Mouse (Mus musculus): Measurements from ENCODE around the gene Olfr1043. TPM values are rescaled to one million over a fixed set of nuclear protein-coding genes. Genes with fewer than 3 reads are reported as not detected.
"Not testable (repeated sequence)": the region's sequence is repeated elsewhere in the genome, so short reads cannot be mapped to it uniquely, and the experiment has no call there.

The Olfr1043 gene
- polyA plus RNA-seq (2012; rRNA removed): not detected in 2 replicates

GRCm38 (mm10) chr2:86167422-86167821, at the start of gene Olfr1043:
Gene Olfr1043, minus strand, starts transcription at chr2:86167522.
- TF ChIP-seq POLR2A (IDR thresholded peaks at IDR 0.05; ENCODE audit: borderline replicate concordance, extremely low read depth, insufficient read depth, insufficient read length, poor library complexity, severe bottlenecking) (no peak), CTCF (IDR thresholded peaks at IDR 0.05; ENCODE audit: borderline replicate concordance, extremely low read depth, insufficient read depth, insufficient read length) (no peak)

GRCm38 (mm10) chr2:86202909-86203308, 35.6 kb upstream of the Olfr1043 start, which contains the start of gene Olfr1045:
Gene Olfr1045, minus strand, starts transcription at chr2:86203009.
- no peak for TF ChIP-seq CTCF (IDR thresholded peaks at IDR 0.05; ENCODE audit: borderline replicate concordance, extremely low read depth, insufficient read depth, insufficient read length)
- no peak for TF ChIP-seq POLR2A (IDR thresholded peaks at IDR 0.05; ENCODE audit: borderline replicate concordance, extremely low read depth, insufficient read depth, insufficient read length, poor library complexity, severe bottlenecking)

More at GRCm38 (mm10) chr2:86167422-86167821, at the start of gene Olfr1043:
- DNase-seq (ENCODE audit: low read depth): no peak

GRCm38 (mm10) chr2:86195863-86196262, 28.5 kb upstream of the Olfr1043 start:
- DNase-seq (ENCODE audit: low read depth): no peak
- TF ChIP-seq POLR2A (IDR thresholded peaks at IDR 0.05; ENCODE audit: borderline replicate concordance, extremely low read depth, insufficient read depth, insufficient read length, poor library complexity, severe bottlenecking) (no peak), CTCF (IDR thresholded peaks at IDR 0.05; ENCODE audit: borderline replicate concordance, extremely low read depth, insufficient read depth, insufficient read length) (no peak)

More at GRCm38 (mm10) chr2:86202909-86203308, 35.6 kb upstream of the Olfr1043 start, which contains the start of gene Olfr1045:
- no peak for DNase-seq (ENCODE audit: low read depth)

- DNase-seq (ENCODE audit: low read depth): no peak
- TF ChIP-seq POLR2A (IDR thresholded peaks at IDR 0.05; ENCODE audit: borderline replicate concordance, extremely low read depth, insufficient read depth, insufficient read length, poor library complexity, severe bottlenecking) (no peak), CTCF (IDR thresholded peaks at IDR 0.05; ENCODE audit: borderline replicate concordance, extremely low read depth, insufficient read depth, insufficient read length) (no peak)
Observed at GRCm38 (mm10) chr2:86185583-86185982, 18.3 kb upstream of the Olfr1043 start, which contains the start of gene Olfr52. Gene Olfr52, minus strand, starts transcription at chr2:86185683.

GRCm38 (mm10) chr2:86179950-86180349, 12.6 kb upstream of the Olfr1043 start:
- TF ChIP-seq POLR2A (IDR thresholded peaks at IDR 0.05; ENCODE audit: borderline replicate concordance, extremely low read depth, insufficient read depth, insufficient read length, poor library complexity, severe bottlenecking) (no peak), CTCF (IDR thresholded peaks at IDR 0.05; ENCODE audit: borderline replicate concordance, extremely low read depth, insufficient read depth, insufficient read length) (no peak)
- DNase-seq (ENCODE audit: low read depth): no peak

GRCm38 (mm10) chr2:86177720-86178119, 10.4 kb upstream of the Olfr1043 start, which contains the start of gene Olfr1044:
Gene Olfr1044, minus strand, starts transcription at chr2:86177820.
- TF ChIP-seq CTCF (IDR thresholded peaks at IDR 0.05; ENCODE audit: borderline replicate concordance, extremely low read depth, insufficient read depth, insufficient read length) (no peak), POLR2A (IDR thresholded peaks at IDR 0.05; ENCODE audit: borderline replicate concordance, extremely low read depth, insufficient read depth, insufficient read length, poor library complexity, severe bottlenecking) (no peak)
- no peak for DNase-seq (ENCODE audit: low read depth)

GRCm38 (mm10) chr2:86175422-86175821, 8.1 kb upstream of the Olfr1043 start:
- DNase-seq (ENCODE audit: low read depth): not testable (repeated sequence)

- no peak for DNase-seq (ENCODE audit: low read depth)
Observed at GRCm38 (mm10) chr2:86161738-86162137, 5.6 kb downstream of the Olfr1043 start, which contains the start of gene Olfr1042. Gene Olfr1042, minus strand, starts transcription at chr2:86161838.

GRCm38 (mm10) chr2:86146632-86147031, 20.7 kb downstream of the Olfr1043 start, which contains the start of gene Olfr1040:
Gene Olfr1040, minus strand, starts transcription at chr2:86146732.
- TF ChIP-seq POLR2A (IDR thresholded peaks at IDR 0.05; ENCODE audit: borderline replicate concordance, extremely low read depth, insufficient read depth, insufficient read length, poor library complexity, severe bottlenecking): no peak
- TF ChIP-seq CTCF (IDR thresholded peaks at IDR 0.05; ENCODE audit: borderline replicate concordance, extremely low read depth, insufficient read depth, insufficient read length): no peak
- no peak for DNase-seq (ENCODE audit: low read depth)

More at GRCm38 (mm10) chr2:86161738-86162137, 5.6 kb downstream of the Olfr1043 start, which contains the start of gene Olfr1042:
- TF ChIP-seq CTCF (IDR thresholded peaks at IDR 0.05; ENCODE audit: borderline replicate concordance, extremely low read depth, insufficient read depth, insufficient read length) (no peak), POLR2A (IDR thresholded peaks at IDR 0.05; ENCODE audit: borderline replicate concordance, extremely low read depth, insufficient read depth, insufficient read length, poor library complexity, severe bottlenecking) (no peak)

GRCm38 (mm10) chr2:86135828-86136227, 31.5 kb downstream of the Olfr1043 start, which contains the start of gene Olfr1039:
Gene Olfr1039, minus strand, starts transcription at chr2:86135928.
- no peak for DNase-seq (ENCODE audit: low read depth)
- TF ChIP-seq CTCF (IDR thresholded peaks at IDR 0.05; ENCODE audit: borderline replicate concordance, extremely low read depth, insufficient read depth, insufficient read length): no peak
- no peak for TF ChIP-seq POLR2A (IDR thresholded peaks at IDR 0.05; ENCODE audit: borderline replicate concordance, extremely low read depth, insufficient read depth, insufficient read length, poor library complexity, severe bottlenecking)

Other genes with a start within 250 kb of the Olfr1043 start
- gene Olfr1026, start 246.0 kb downstream of the Olfr1043 start, polyA plus RNA-seq (2012; rRNA removed): not detected in 2 replicates
- not detected in 2 replicates for gene Olfr1028, start 217.1 kb downstream of the Olfr1043 start, polyA plus RNA-seq (2012; rRNA removed)
- gene Olfr1029, start 193.6 kb downstream of the Olfr1043 start, polyA plus RNA-seq (2012; rRNA removed): not detected in 2 replicates
- not detected in 2 replicates for gene Olfr1030, start 188.2 kb downstream of the Olfr1043 start, polyA plus RNA-seq (2012; rRNA removed)
- not detected in 2 replicates for gene Olfr1031, start 177.2 kb downstream of the Olfr1043 start, polyA plus RNA-seq (2012; rRNA removed)
- gene Olfr1032, start 162.0 kb downstream of the Olfr1043 start, polyA plus RNA-seq (2012; rRNA removed): not detected in 2 replicates
- 0.04 and 0.06 TPM in 2 replicates for gene Olfr1033, start 146.9 kb downstream of the Olfr1043 start, polyA plus RNA-seq (2012; rRNA removed)
- not detected in 2 replicates for gene Olfr1034, start 121.7 kb downstream of the Olfr1043 start, polyA plus RNA-seq (2012; rRNA removed)
- not detected in 2 replicates for gene Olfr1036, start 93.5 kb downstream of the Olfr1043 start, polyA plus RNA-seq (2012; rRNA removed)
- not detected in 2 replicates for gene Olfr1037, start 80.1 kb downstream of the Olfr1043 start, polyA plus RNA-seq (2012; rRNA removed)
- gene Olfr1039, start 31.6 kb downstream of the Olfr1043 start, polyA plus RNA-seq (2012; rRNA removed): not detected in 2 replicates
- not detected in 2 replicates for gene Olfr1040, start 20.8 kb downstream of the Olfr1043 start, polyA plus RNA-seq (2012; rRNA removed)
- not detected in 2 replicates for gene Olfr1042, start 5.7 kb downstream of the Olfr1043 start, polyA plus RNA-seq (2012; rRNA removed)
- gene Olfr1044, start 10.3 kb upstream of the Olfr1043 start, polyA plus RNA-seq (2012; rRNA removed): not detected in 2 replicates
- not detected in 2 replicates for gene Olfr52, start 18.2 kb upstream of the Olfr1043 start, polyA plus RNA-seq (2012; rRNA removed)
- not detected in 2 replicates for gene Olfr1045, start 35.5 kb upstream of the Olfr1043 start, polyA plus RNA-seq (2012; rRNA removed)
- not detected in 2 replicates for gene Olfr1046, start 51.8 kb upstream of the Olfr1043 start, polyA plus RNA-seq (2012; rRNA removed)
- gene Olfr1047, start 63.9 kb upstream of the Olfr1043 start, polyA plus RNA-seq (2012; rRNA removed): not detected in 2 replicates
- not detected in 2 replicates for gene Olfr1048, start 72.8 kb upstream of the Olfr1043 start, polyA plus RNA-seq (2012; rRNA removed)
- gene Olfr1049, start 90.8 kb upstream of the Olfr1043 start, polyA plus RNA-seq (2012; rRNA removed): not detected in 2 replicates
- not detected in 2 replicates for gene Olfr1051, start 111.6 kb upstream of the Olfr1043 start, polyA plus RNA-seq (2012; rRNA removed)
- not detected in 2 replicates for gene Olfr1052, start 124.9 kb upstream of the Olfr1043 start, polyA plus RNA-seq (2012; rRNA removed)
- not detected in 2 replicates for gene Olfr1053, start 147.8 kb upstream of the Olfr1043 start, polyA plus RNA-seq (2012; rRNA removed)
- gene Olfr1054, start 167.9 kb upstream of the Olfr1043 start, polyA plus RNA-seq (2012; rRNA removed): not detected in 2 replicates
- gene Olfr1055, start 182.8 kb upstream of the Olfr1043 start, polyA plus RNA-seq (2012; rRNA removed): not detected in 2 replicates
- not detected in 2 replicates for gene Olfr1056, start 194.9 kb upstream of the Olfr1043 start, polyA plus RNA-seq (2012; rRNA removed)
- gene Olfr1057, start 210.9 kb upstream of the Olfr1043 start, polyA plus RNA-seq (2012; rRNA removed): not detected in 2 replicates
- not detected in 2 replicates for gene Olfr1058, start 221.0 kb upstream of the Olfr1043 start, polyA plus RNA-seq (2012; rRNA removed)
- not detected in 2 replicates for gene Olfr1061, start 246.5 kb upstream of the Olfr1043 start, polyA plus RNA-seq (2012; rRNA removed)

All from brain, embryonic 14.5 days (tissue).